8 mouse cellular contexts compared by ENCODE assay signal in the genomic region with DNA sequence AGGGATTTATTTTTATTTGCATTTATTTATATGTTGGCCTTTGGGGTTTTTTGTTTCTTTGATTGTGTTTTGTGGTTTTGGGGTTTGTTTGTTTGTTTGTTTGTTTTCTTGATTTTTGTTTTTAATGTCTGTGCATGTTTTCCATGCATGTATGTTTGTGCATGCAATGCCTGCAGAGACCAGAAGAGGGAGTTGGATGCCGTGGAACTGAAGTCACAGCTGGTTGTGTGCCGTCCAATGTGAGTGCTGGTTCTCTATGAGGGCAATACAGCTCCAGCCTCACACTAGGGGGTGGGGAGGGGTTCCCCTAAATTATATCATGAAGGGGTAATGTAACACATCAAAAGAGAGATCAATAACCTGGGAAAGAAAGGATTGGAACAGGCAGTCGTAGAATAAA. TPM values are rescaled to one million over a fixed set of nuclear protein-coding genes. Genes with fewer than 3 reads are reported as not detected.
DNase-seq lines count a peak whose midpoint lies in the region; ATAC-seq and TF ChIP-seq lines count a peak whose summit lies in the region.

No protein-coding gene starts in this region.

- no peak overlapping the region for H3K9ac ChIP-seq in kidney, postnatal 0 days (ENCODE audit: low read depth, low read length)
- H3K9ac ChIP-seq in midbrain, postnatal 0 days (replicated peaks; ENCODE audit: low read length, poor library complexity, severe bottlenecking) = no peak overlapping the region

- no peak overlapping the region for H3K4me3 ChIP-seq in kidney, postnatal 0 days (replicated peaks; ENCODE audit: low read depth, low read length)
- H3K4me3 ChIP-seq in E14TG2a.4 (replicated peaks; ENCODE audit: low read length) = no peak overlapping the region
- no peak overlapping the region for H3K4me3 ChIP-seq in midbrain, postnatal 0 days (ENCODE audit: low read depth, low read length)

- peak; percentile 8 for DNase-seq in kidney, postnatal 0 days (ENCODE audit: low spot score)
- DNase-seq in kidney, adult 11 months = no peak
- peak; percentile 24 for DNase-seq in brain, adult 2 months (ENCODE audit: low read depth, low spot score)
- DNase-seq in midbrain, postnatal 0 days (ENCODE audit: low spot score) = peak; percentile 17
- DNase-seq in urinary bladder, postnatal 36 days (ENCODE audit: low spot score in 2 of 2) = no peak
- DNase-seq in ovary, adult 18-20 months (ENCODE audit: low spot score) = no peak
- DNase-seq in right cerebral cortex, adult 18-20 months = no peak

- H3K4me1 ChIP-seq in kidney, postnatal 0 days (replicated peaks; ENCODE audit: insufficient read depth, low read length) = no peaks in the 10 kb centered on the region
- no peaks in the 10 kb centered on the region for H3K4me1 ChIP-seq in E14TG2a.4 (replicated peaks; ENCODE audit: low read depth, low read length)
- H3K4me1 ChIP-seq in midbrain, postnatal 0 days (ENCODE audit: insufficient read depth, low read length) = no peaks in the 10 kb centered on the region; the same call in 1 of the 2 replicates

- no peak for ATAC-seq in kidney, postnatal 0 days (replicated peaks; ENCODE audit: low FRiP score, low read depth)
- ATAC-seq in midbrain, postnatal 0 days (ENCODE audit: low FRiP score) = no peak

- peak; percentile 62 for TF ChIP-seq CTCF in kidney, postnatal 0 days (IDR thresholded peaks at IDR 0.05; ENCODE audit: low read depth)
- peak; percentile 85 for TF ChIP-seq CTCF in E14TG2a.4 (conservative IDR thresholded peaks at IDR 0.05; ENCODE audit: low read length)
- peak; percentile 67 for TF ChIP-seq CTCF in midbrain, postnatal 0 days (IDR thresholded peaks at IDR 0.05)

- H3K27ac ChIP-seq in kidney, postnatal 0 days = no peak overlapping the region
- H3K27ac ChIP-seq in midbrain, postnatal 0 days (ENCODE audit: low read depth, low read length) = no peak overlapping the region

- H3K27me3 ChIP-seq in kidney, postnatal 0 days (ENCODE audit: insufficient read depth, low read length) = no peaks in the 10 kb centered on the region
- peaks cover 2% of the 10 kb centered on the region; the same call in 1 of the 2 replicates for H3K27me3 ChIP-seq in E14TG2a.4 (ENCODE audit: insufficient read depth, low read length)
- no peaks in the 10 kb centered on the region for H3K27me3 ChIP-seq in midbrain, postnatal 0 days (ENCODE audit: insufficient read depth, low read length)

- no peaks in the 10 kb centered on the region for H3K36me3 ChIP-seq in kidney, postnatal 0 days (ENCODE audit: insufficient read depth, low read length)
- H3K36me3 ChIP-seq in E14TG2a.4 (ENCODE audit: insufficient read depth, low read length) = no peaks in the 10 kb centered on the region
- H3K36me3 ChIP-seq in midbrain, postnatal 0 days (ENCODE audit: insufficient read depth, low read length) = no peaks in the 10 kb centered on the region

- no peak overlapping the region for H3K4me2 ChIP-seq in kidney, postnatal 0 days (ENCODE audit: low read length)
- no peak overlapping the region for H3K4me2 ChIP-seq in midbrain, postnatal 0 days (ENCODE audit: low read depth, low read length, poor library complexity, severe bottlenecking)

- 55% methylated on average over 3 of the region's 3 CpGs for WGBS in kidney, postnatal 0 days
- 50% methylated on average over 3 of the region's 3 CpGs for WGBS in midbrain, postnatal 0 days

- no peaks in the 10 kb centered on the region for H3K9me3 ChIP-seq in kidney, postnatal 0 days (replicated peaks; ENCODE audit: low read length)
- H3K9me3 ChIP-seq in E14TG2a.4 (ENCODE audit: low read length) = no peaks in the 10 kb centered on the region
- H3K9me3 ChIP-seq in midbrain, postnatal 0 days (ENCODE audit: low read length) = no peaks in the 10 kb centered on the region

RNA-seq across cellular contexts. Expression of a gene that starts 58.2 kb away (rescaled TPM):
- 10.9 and 14.9 TPM in 2 replicates for polyA plus RNA-seq in kidney, postnatal 0 days (2015; fragmentation: Nextera tagmentation; extraction: Ambion mirVana)
- total RNA-seq in midbrain, postnatal 0 days (2014; rRNA removed) = 12.8 and 28.6 TPM in 2 replicates
- polyA plus RNA-seq in midbrain, postnatal 0 days (2015; fragmentation: Nextera tagmentation; extraction: Ambion mirVana) = 11.0 and 14.5 TPM in 2 replicates

Comparison
In these comparisons a context has a peak if more than half of its experiments do, and no peak if none do; other contexts are left out.
1. DNase-seq: peak in kidney, postnatal 0 days (single experiment), brain, adult 2 months (single experiment) and midbrain, postnatal 0 days (single experiment); none in kidney, adult 11 months (single experiment), urinary bladder, postnatal 36 days (0 of 2), ovary, adult 18-20 months (single experiment) and right cerebral cortex, adult 18-20 months (single experiment).
2. Peak in every context shown above with its lines, with median percentiles within 50 percentile points of each other: CTCF ChIP-seq.